Mouse (Mus musculus) neural tube, embryonic 12.5 days (tissue): ENCODE measurements at regions not wholly inside any gene's neighbourhood (a gene's known extent, or its start where the extent isn't known, plus 50 kb on each side); places are given as distances from the start of the nearest gene placed in this dataset.

Experiments
- ATAC-seq: fragments of 200-750 bp; cut with Nextera tagmentation; 2 replicates; pipeline ENCODE4 v1.8.0; 2017; ENCODE audit warnings: low read depth, mild to moderate bottlenecking, moderate TSS enrichment, moderate library complexity; ENCODE audit not compliant: low FRiP score
- H3K27ac ChIP-seq: fragments of 300-500 bp; sonication (generic); 2 replicates; pipeline ENCODE4 v1.5.1; 2016
- H3K27me3 ChIP-seq: fragments of 300-500 bp; sonication (generic); replicated peaks from 2 replicates; pipeline ENCODE4 v1.6.1; 2016; ENCODE audit warnings: mild to moderate bottlenecking
- H3K36me3 ChIP-seq: fragments of 300-500 bp; sonication (generic); 2 replicates; pipeline ENCODE4 v1.6.1; 2016; ENCODE audit warnings: mild to moderate bottlenecking
- H3K4me1 ChIP-seq: fragments of 300-500 bp; sonication (generic); 2 replicates; pipeline ENCODE4 v1.6.1; 2016
- H3K4me2 ChIP-seq: fragments of 300-500 bp; sonication (generic); replicated peaks from 2 replicates; pipeline ENCODE4 v1.6.1; 2016; ENCODE audit warnings: mild to moderate bottlenecking
- H3K4me3 ChIP-seq: fragments of 300-500 bp; sonication (generic); 2 replicates; pipeline ENCODE4 v1.5.1; 2016
- H3K9ac ChIP-seq: fragments of 300-500 bp; sonication (generic); 2 replicates; pipeline ENCODE4 v1.6.1; 2016; ENCODE audit warnings: mild to moderate bottlenecking
- H3K9me3 ChIP-seq: fragments of 300-500 bp; sonication (generic); 2 replicates; pipeline ENCODE4 v1.6.1; 2016; ENCODE audit warnings: mild to moderate bottlenecking
- WGBS: fragments of 180-500 bp; shearing (Covaris S2); methylation state at CpG from one replicate; pipeline ENCODE4 v1.1.7; 2016; 5-methylcytosine and 5-hydroxymethylcytosine counted together

DNA sequence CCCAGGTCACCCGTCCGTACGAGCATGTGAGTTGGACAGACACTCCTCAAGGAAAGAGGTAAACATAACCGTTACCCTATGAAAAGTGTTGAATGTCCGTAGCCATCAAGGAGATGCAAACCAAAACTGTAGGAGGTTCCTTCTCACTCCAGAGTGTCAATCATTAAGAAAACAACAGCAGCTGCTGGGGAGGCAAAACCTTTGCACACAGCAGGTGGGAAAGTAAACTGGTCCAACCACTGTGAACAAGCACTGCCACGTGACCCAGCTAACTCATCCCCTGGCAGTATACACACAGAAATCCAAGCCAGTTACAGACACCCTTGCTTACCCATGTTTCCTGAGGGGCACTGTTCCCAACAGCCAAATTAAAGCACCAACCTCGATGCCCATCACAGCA, 54.7 kb upstream of the Irx5 start:
- H3K9me3 ChIP-seq, result peaks cover 11% of the 10 kb centered on the region; the same call in 1 of the 2 replicates
- ATAC-seq, result no peak
- no peaks in the 10 kb centered on the region for H3K27me3 ChIP-seq
- H3K4me3 ChIP-seq, result no peak overlapping the region
- H3K36me3 ChIP-seq, result no peaks in the 10 kb centered on the region
- H3K27ac ChIP-seq, result no peak overlapping the region
- H3K4me2 ChIP-seq, result no peak overlapping the region
- no peak overlapping the region for H3K9ac ChIP-seq
- H3K4me1 ChIP-seq, result no peaks in the 10 kb centered on the region
- 82% methylated on average over 7 of the region's 7 CpGs for WGBS

DNA sequence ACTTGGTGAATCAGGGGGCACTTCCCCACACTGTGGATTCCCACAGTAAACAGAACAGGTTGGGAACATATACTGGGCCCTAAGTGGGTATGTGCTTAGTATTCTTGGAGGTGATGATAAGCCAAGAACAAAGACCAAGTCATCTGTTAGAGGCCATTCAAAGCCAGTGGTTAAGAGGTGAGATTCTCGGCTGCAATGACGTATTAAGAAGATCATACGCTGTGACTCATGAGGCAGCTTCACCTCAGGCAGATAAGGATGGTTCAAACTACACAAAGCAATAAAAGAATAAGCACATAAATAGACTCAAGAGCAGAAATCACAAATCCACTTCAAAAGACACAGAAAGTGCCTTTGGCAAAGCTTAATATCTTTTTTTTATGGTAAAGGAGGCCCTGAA, 56.4 kb upstream of the Irx5 start:
- H3K9ac ChIP-seq, result no peak overlapping the region
- no peak overlapping the region for H3K4me3 ChIP-seq
- ATAC-seq, result no peak
- no peak overlapping the region for H3K27ac ChIP-seq
- no peaks in the 10 kb centered on the region for H3K36me3 ChIP-seq
- H3K4me2 ChIP-seq, result no peak overlapping the region
- H3K9me3 ChIP-seq, result peaks cover 11% of the 10 kb centered on the region; the same call in 1 of the 2 replicates
- 94% methylated on average over 3 of the region's 3 CpGs for WGBS
- H3K27me3 ChIP-seq, result no peaks in the 10 kb centered on the region
- H3K4me1 ChIP-seq, result no peaks in the 10 kb centered on the region

DNA sequence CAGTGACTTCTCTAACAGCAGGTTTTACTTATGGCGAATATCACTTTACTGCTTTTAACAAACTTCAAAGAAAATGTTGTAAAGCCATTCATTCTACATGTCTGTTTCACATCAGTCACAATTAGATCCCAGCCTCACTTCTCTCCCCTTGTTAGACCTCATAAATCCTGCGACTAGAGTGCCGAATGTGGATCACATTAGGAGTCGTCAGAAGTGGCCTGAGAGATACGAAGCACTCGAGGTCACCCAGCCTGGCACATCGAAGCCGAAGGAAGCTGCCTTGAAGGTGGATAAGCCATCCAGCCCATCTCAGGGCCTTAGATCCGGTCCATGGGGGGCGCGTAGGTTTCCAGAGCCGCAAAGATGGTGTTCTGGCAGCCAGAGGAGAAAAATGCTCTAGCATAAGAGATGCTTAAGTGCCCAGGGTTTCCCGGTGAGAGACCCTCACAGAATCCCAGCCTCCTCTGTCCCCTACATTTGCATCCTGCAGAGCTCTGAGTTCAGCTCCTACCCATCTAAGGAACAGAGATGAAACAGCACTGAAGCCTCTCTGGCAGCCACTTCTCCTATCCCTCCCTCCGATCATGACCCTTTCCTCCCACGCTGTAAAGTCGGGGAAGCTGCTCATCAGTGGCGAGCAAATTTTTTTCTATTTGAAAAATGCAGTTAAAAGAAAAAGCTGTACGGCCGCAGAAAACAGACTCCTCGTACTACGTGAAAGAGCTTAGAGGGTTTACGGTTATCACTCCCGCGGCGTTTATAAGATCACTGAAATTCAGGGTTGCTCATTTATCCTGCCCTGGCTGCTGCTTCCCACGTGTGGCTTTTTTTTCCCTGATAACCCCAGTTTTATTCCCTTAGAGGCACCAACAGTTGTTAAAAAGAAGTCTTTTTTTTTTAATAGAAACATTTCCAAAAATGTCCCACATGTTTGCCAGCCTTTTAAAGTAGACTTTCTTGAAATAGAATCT, 70.3 kb upstream of the Irx5 start:
- no peak overlapping the region for H3K9ac ChIP-seq
- H3K36me3 ChIP-seq, result no peaks in the 10 kb centered on the region
- H3K9me3 ChIP-seq, result no peaks in the 10 kb centered on the region
- 47% methylated on average over 26 of the region's 26 CpGs for WGBS
- H3K27ac ChIP-seq, result no peak overlapping the region
- H3K27me3 ChIP-seq, result no peaks in the 10 kb centered on the region
- ATAC-seq, result no peak
- H3K4me2 ChIP-seq, result no peak overlapping the region
- no peak overlapping the region for H3K4me3 ChIP-seq
- H3K4me1 ChIP-seq, result no peaks in the 10 kb centered on the region

DNA sequence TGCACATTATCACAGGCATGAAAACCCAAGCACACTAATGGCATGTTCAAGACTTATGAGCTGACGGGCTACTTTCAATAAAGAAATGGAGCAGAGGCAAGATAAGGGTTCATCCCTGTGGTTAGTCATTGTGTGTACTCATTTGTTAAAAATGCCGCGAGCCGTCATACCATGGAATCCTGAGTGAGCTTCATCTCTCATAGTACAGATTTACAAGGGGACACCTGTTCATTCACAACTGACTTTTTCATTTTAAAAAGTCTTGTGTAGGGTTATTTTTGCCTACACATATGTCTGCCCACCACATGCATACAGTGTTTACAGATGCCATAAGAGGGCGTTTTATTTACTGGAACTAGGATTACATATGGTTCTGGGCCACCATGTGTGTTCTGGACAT, 81.7 kb upstream of the Irx5 start:
- Histone ChIP-seq H3K4me2 (no peak overlapping the region), H3K4me1 (no peaks in the 10 kb centered on the region), H3K27ac (no peak overlapping the region), H3K36me3 (no peaks in the 10 kb centered on the region), H3K4me3 (no peak overlapping the region), H3K9ac (no peak overlapping the region), H3K27me3 (no peaks in the 10 kb centered on the region), H3K9me3 (no peaks in the 10 kb centered on the region)
- 88% methylated on average over 5 of the region's 5 CpGs for WGBS
- ATAC-seq, result no peak

DNA sequence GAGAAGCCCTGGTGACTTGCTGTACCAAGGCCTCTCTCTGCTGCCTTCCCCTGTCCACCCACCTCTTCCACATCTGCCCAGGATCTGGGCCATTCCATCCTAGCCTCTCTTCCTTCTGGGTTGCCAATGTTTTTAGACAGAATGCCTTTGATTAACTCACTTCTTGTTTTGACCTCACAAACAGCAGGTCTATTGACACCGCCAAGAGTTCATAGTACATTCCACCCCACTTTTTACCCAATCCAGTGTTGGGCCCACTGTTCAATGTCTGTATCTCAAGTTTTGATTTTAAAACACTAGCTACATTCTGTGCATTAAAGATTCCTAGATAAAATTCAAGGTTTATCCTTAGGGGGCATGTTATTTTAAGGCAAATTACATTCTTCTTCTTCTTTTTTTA, 84.7 kb upstream of the Irx5 start:
- no peaks in the 10 kb centered on the region for H3K4me1 ChIP-seq
- no peak for ATAC-seq

DNA sequence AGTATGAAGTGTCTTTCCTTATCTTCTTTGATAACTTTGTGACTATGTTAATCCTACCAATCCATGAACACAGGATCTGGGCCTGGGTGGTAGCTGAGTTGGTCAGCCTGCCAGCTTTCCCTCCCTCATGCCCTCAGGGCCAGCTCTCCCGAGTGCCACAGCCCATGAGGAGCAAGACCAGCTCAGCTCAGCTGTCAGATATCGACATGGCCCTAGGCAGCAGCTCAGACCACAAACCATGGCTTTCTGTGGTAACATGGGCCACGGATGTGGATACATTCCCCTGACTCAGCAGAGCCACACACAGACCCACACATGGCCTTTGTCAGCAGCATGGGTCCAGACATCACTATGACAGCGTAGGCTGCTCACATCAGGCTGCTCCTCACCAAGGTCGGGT, 85.4 kb upstream of the Irx5 start:
- H3K9ac ChIP-seq, result no peak overlapping the region
- no peaks in the 10 kb centered on the region for H3K27me3 ChIP-seq
- no peak overlapping the region for H3K4me2 ChIP-seq
- 0 out of 2 replicates have a peak, but pooled peaks cover 4% of the 10 kb centered on the region for H3K9me3 ChIP-seq
- H3K4me1 ChIP-seq, result no peaks in the 10 kb centered on the region
- 79% methylated on average over 5 of the region's 5 CpGs for WGBS
- H3K27ac ChIP-seq, result no peak overlapping the region
- H3K4me3 ChIP-seq, result no peak overlapping the region
- no peak for ATAC-seq
- H3K36me3 ChIP-seq, result no peaks in the 10 kb centered on the region

More for the DNA sequence above, 84.7 kb upstream of the Irx5 start:
- H3K9ac ChIP-seq, result no peak overlapping the region
- no peaks in the 10 kb centered on the region for H3K36me3 ChIP-seq
- WGBS, result 88% methylated on average over 1 of the region's 1 CpGs
- no peaks in the 10 kb centered on the region for H3K27me3 ChIP-seq
- H3K9me3 ChIP-seq, result 0 out of 2 replicates have a peak, but pooled peaks cover 4% of the 10 kb centered on the region
- no peak overlapping the region for H3K27ac ChIP-seq
- H3K4me3 ChIP-seq, result no peak overlapping the region
- H3K4me2 ChIP-seq, result no peak overlapping the region

DNA sequence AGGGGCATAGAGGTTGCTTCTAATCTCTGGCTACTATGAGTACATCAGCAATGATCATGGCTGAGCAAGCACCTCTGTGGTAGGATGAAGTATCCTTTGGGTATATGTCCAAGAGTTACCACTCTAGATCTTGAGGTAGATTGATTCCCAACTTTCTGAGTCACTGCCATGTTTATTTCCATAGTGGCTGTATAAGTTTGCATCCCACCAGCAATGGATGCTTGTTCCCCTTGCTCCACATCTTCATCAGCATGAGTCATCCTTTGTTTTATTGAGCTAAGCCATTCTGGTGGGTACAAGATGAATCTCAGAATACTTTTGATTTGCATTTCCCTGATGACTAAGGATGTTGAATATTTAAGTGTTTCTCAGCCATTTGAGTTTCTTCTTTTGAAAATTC, 86.8 kb upstream of the Irx5 start:
- no peak overlapping the region for H3K27ac ChIP-seq
- H3K4me3 ChIP-seq, result no peak overlapping the region
- H3K4me2 ChIP-seq, result no peak overlapping the region
- 0 out of 2 replicates have a peak, but pooled peaks cover 4% of the 10 kb centered on the region for H3K9me3 ChIP-seq
- H3K27me3 ChIP-seq, result no peaks in the 10 kb centered on the region
- H3K4me1 ChIP-seq, result 0 out of 2 replicates have a peak, but pooled peaks cover 3% of the 10 kb centered on the region
- H3K9ac ChIP-seq, result no peak overlapping the region
- ATAC-seq, result no peak
- H3K36me3 ChIP-seq, result no peaks in the 10 kb centered on the region

DNA sequence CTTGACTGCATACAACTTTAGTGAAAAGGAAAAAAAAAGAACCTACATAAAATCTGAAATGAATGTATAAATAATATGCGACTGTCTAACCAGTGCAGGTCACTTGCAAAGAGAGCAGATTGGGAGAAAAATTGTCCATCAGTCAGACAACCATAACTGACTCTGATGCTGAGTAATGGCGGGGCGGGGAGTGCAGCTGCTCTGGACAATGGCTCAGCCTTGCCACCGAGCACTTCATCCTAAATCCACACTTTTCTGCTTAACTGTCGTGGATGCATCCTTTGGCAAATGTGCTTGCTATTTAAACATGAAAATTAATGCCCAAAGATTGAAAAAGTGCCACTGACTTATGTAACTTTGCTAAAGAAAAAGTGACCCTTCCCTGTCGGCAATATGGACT, 90.0 kb upstream of the Irx5 start:
- WGBS, result 71% methylated on average over 6 of the region's 6 CpGs
- H3K9me3 ChIP-seq, result 0 out of 2 replicates have a peak, but pooled peaks cover 4% of the 10 kb centered on the region
- no peak for ATAC-seq

DNA sequence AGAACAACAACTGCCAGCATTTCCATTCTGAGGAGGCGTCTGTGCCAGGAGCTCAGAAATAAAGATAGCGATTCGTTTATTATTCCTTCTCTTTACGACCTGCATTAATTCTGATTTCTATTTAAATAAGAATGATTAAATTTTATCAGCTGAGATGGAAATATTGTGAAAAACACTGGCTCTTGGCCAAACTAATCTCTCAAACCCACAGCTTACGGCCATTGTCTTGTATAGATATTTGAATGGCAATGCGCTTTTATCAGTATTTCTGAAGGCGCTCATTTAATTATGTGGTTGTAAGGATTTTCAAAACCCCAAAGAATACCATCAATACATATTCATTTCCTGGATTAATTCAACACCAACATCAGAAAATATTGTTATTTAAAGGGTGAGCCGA, 97.4 kb upstream of the Irx5 start:
- 89% methylated on average over 8 of the region's 8 CpGs for WGBS
- no peaks in the 10 kb centered on the region for H3K9me3 ChIP-seq
- H3K4me3 ChIP-seq, result no peak overlapping the region
- H3K36me3 ChIP-seq, result no peaks in the 10 kb centered on the region
- H3K4me2 ChIP-seq, result no peak overlapping the region
- no peak for ATAC-seq
- no peaks in the 10 kb centered on the region for H3K27me3 ChIP-seq
- H3K4me1 ChIP-seq, result no peaks in the 10 kb centered on the region
- no peak overlapping the region for H3K9ac ChIP-seq
- no peak overlapping the region for H3K27ac ChIP-seq

More for the DNA sequence above, 90.0 kb upstream of the Irx5 start:
- no peaks in the 10 kb centered on the region for H3K27me3 ChIP-seq
- no peak overlapping the region for H3K4me3 ChIP-seq
- H3K4me1 ChIP-seq, result 0 out of 2 replicates have a peak, but pooled peaks cover 4% of the 10 kb centered on the region
- no peaks in the 10 kb centered on the region for H3K36me3 ChIP-seq
- no peak overlapping the region for H3K9ac ChIP-seq
- no peak overlapping the region for H3K4me2 ChIP-seq
- H3K27ac ChIP-seq, result no peak overlapping the region

DNA sequence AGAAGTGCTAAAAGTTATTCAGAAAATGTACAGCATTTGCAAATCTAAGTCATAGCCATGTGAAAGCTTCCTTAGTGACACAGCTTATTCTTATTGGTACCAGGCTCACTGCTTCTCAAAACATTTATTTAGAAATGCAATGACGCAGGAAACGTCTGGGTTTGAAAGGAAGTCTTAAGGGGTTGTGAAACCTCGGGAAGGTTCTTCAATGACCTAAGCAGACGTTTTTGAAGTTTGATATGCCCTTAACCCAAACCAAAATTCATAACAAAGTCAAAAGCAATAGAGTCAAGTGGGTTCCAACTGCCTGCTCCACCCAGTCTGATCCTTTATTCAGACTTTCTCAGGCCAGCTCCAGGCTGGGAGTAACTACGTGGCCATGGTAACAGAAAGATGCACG, 99.2 kb upstream of the Irx5 start:
- H3K4me3 ChIP-seq, result no peak overlapping the region
- H3K9me3 ChIP-seq, result no peaks in the 10 kb centered on the region
- no peaks in the 10 kb centered on the region for H3K36me3 ChIP-seq
- 74% methylated on average over 6 of the region's 6 CpGs for WGBS
- no peak overlapping the region for H3K27ac ChIP-seq
- H3K9ac ChIP-seq, result no peak overlapping the region
- H3K27me3 ChIP-seq, result no peaks in the 10 kb centered on the region
- ATAC-seq, result no peak
- no peaks in the 10 kb centered on the region for H3K4me1 ChIP-seq
- H3K4me2 ChIP-seq, result no peak overlapping the region

DNA sequence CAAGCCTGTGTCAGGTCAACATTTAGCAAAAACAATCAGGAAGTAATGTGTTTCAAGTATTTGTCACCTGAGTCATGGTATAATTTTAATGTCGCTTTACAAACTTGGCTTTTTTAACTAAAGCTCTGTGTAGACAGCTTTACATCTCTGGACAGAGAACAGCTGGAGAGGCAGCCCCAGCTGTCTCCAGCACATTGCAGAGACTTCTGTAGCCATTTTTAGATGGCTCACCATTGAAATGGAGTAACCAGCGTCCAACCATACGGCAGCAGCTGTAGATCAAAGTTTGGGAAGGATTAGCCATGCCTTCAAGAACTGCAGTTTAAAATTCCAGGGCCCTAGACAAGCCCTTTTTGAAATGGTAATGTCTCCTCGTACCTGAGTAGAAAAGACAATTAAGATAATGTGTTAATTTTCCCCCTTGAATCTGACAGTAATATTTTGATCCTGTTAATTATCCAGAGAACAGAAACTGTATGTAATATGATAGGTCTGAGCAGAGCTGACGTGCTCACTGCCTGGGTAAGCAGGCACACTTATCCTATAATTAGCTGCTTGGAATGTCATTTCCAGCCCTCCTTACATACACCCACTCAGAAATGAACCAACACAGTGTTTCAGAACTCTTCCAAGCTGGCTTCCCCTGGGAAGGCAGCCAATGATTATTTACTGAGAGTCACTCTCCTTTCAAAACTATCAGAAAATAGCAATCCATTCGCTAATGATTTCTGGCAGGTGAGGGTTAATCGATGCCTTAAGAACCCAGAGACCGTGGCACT, 104.6 kb upstream of the Irx5 start:
- H3K36me3 ChIP-seq, result no peaks in the 10 kb centered on the region
- 73% methylated on average over 8 of the region's 8 CpGs for WGBS
- H3K27me3 ChIP-seq, result no peaks in the 10 kb centered on the region

DNA sequence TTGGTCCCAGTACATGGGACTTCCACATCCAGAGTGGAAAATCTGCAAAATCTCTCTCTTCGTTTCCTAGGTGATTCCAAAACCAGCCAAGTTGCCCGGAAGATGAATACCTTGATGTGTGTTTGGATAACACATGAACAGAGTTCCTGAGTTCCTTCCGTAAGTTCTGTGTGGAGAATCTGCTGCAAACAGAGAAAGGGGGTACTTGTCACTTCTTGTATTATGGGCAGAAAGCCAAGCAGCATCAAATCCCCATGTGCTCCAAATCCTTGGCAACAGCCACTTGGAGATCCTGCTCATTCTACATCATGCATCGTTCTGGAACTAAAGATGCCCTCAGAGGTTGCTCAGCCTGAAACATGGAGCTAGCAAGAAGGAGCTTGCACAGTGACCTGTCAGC, 111.1 kb upstream of the Irx5 start:
- Histone ChIP-seq H3K27ac (no peak overlapping the region), H3K9me3 (no peaks in the 10 kb centered on the region), H3K4me2 (no peak overlapping the region), H3K9ac (no peak overlapping the region), H3K27me3 (no peaks in the 10 kb centered on the region), H3K4me1 (no peaks in the 10 kb centered on the region), H3K36me3 (no peaks in the 10 kb centered on the region), H3K4me3 (no peak overlapping the region)
- no peak for ATAC-seq
- WGBS, result 95% methylated on average over 4 of the region's 4 CpGs

More for the DNA sequence above, 104.6 kb upstream of the Irx5 start:
- Histone ChIP-seq H3K4me2 (no peak overlapping the region), H3K9ac (no peak overlapping the region), H3K4me1 (no peaks in the 10 kb centered on the region), H3K9me3 (no peaks in the 10 kb centered on the region), H3K4me3 (no peak overlapping the region), H3K27ac (no peak overlapping the region)
- no peak for ATAC-seq
